Mouse (Mus musculus): ENCODE results near the gene Arl15. TPM values are rescaled to one million over a fixed set of nuclear protein-coding genes. Genes with fewer than 3 reads are reported as not detected.

The Arl15 gene
- total and polyA plus RNA-seq, 3 experiments = 3.2 to 9.6 (median 9.1) TPM

DNA sequence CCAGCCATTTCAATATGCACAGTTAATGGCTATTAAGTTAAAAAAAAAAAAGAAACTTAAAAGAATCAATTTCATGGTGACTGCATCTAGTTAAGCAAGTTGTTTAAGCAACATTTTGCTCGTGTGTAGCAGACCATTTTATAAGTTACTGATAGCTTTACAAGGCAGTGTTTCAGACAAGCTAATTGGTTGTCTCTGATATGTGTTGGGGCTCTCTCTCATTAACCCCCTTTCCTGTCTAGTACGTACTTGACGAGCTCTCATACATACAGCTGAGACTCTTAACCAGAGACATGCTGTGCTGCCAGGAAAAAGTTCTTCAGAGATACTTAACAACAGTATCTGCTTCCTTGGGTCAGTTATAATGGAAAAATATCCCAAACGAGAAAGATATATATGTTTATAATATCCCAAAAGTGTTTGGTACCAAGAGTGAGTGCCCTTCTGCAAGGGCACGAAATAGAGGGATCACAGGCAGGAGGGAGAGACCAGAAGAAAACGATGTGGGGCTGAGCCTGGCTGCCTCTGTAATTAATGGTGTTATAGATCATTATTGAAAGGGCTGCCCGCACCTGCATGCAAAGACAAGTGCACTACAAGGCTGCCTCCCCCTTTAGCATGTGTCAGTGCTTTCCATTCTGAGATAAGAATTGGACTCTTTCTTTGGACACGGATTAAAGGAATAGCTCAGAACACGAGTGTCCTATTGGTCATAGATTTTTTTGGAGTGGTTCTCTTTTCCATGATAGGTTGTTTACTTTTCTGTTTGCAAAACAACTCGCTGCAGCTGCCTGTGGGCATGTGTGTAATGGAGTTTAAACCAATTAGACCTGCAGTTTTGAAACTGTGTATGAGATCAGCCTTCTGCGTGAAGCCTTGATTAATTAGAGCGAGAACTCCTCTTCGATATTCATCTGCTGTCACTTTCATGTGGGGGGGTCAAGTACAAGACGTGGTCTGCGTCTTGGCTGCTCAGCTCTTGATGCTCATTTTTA is 350.0 kb downstream of the Arl15 start:
- Histone ChIP-seq H3K27me3 (ENCODE audit: control insufficient read depth, insufficient read depth, low read length) (no peaks in the 10 kb centered on the region), H3K4me1 (ENCODE audit: control insufficient read depth, insufficient read depth, low read length) (no peaks in the 10 kb centered on the region; the same call in 1 of the 2 replicates), H3K4me3 (no peak overlapping the region), H3K36me3 (ENCODE audit: control insufficient read depth, insufficient read depth, low read length) (no peaks in the 10 kb centered on the region), H3K79me2 (replicated peaks; ENCODE audit: control insufficient read depth, insufficient read depth, low read length) (no peaks in the 10 kb centered on the region), H3K9ac (ENCODE audit: low read depth, low read length) (no peak overlapping the region), H3K27ac (no peak overlapping the region)
- DNase-seq = no peak
- 77% methylated on average over 15 of the region's 15 CpGs for WGBS
- TF ChIP-seq EP300 (IDR thresholded peaks at IDR 0.05; ENCODE audit: insufficient read depth, low read depth, low read length) (no peak), CTCF (IDR thresholded peaks at IDR 0.05) (no peak), POLR2A (IDR thresholded peaks at IDR 0.05; ENCODE audit: insufficient read depth, low read depth, low read length) (no peak)
- intact Hi-C loops (cut with DNase I) = no loop called here

DNA sequence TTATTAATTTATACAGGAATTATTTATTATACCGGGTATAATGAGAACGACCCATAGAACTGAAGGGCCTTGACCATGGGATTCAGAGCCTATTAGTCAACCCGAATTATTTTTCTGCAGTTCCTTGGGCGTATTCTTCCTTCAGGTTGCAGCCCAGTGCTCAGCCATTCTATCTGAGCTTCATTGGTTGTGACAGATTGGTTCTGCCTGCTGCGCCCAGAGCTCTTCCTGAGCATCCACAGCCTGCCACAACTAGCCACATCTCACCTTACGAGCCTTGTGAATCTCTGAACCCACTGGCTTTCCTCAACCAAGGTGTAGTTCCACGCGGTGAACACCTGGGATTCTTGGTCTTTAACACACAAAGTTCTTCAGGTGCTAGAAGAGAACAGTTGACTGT is 350.9 kb downstream of the Arl15 start:
- no peak overlapping the region for H3K4me3 ChIP-seq
- no peak overlapping the region for H3K9ac ChIP-seq (ENCODE audit: low read depth, low read length)
- WGBS = 98% methylated on average over 8 of the region's 8 CpGs
- TF ChIP-seq EP300 (IDR thresholded peaks at IDR 0.05; ENCODE audit: insufficient read depth, low read depth, low read length) (no peak), CTCF (IDR thresholded peaks at IDR 0.05) (no peak)
- no peaks in the 10 kb centered on the region for H3K36me3 ChIP-seq (ENCODE audit: control insufficient read depth, insufficient read depth, low read length)
- DNase-seq = no peak
- H3K79me2 ChIP-seq (replicated peaks; ENCODE audit: control insufficient read depth, insufficient read depth, low read length) = no peaks in the 10 kb centered on the region
- H3K4me1 ChIP-seq (ENCODE audit: control insufficient read depth, insufficient read depth, low read length) = no peaks in the 10 kb centered on the region; the same call in 1 of the 2 replicates
- intact Hi-C loops (cut with DNase I) = no loop called here
- H3K27ac ChIP-seq = no peak overlapping the region
- no peaks in the 10 kb centered on the region for H3K27me3 ChIP-seq (ENCODE audit: control insufficient read depth, insufficient read depth, low read length)

DNA sequence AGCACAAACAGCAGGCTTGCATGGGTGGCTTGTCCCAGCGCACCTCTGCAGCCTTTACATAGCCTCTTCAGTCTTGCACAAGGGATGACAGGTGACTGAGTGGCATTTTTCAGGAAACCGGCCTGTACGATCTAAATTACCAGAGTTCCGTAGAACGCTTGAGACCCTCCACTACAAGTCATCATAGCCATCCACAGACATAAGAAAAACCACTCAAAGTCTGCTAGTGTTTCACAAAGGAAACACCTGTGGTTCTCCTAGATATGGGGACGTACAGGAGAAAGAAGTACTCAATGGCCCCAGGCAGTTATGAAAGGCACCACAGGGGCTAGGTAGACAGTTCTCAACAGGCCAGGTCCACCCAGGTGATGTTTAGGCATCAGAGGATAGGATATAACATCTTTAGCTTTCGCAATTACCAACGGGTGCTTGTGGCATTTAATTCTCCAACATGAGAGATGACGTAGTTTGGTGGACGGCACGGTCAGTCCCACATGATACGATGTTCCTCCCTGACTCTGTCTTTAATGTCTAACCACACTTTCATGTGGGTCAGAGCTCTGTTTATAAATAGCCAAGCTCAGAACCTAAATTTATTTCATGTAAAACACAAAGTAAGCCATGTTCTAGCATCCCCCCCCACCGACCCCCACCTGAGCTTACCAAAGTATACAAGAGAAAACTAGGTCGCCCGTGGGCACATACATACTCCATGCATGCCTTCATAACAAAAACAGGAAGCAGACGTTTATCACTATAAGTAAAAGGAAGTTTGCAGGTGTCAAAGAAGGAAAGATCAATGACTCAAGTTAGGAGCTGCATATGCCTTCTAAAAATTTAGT is 356.8 kb downstream of the Arl15 start:
- Histone ChIP-seq H3K79me2 (replicated peaks; ENCODE audit: control insufficient read depth, insufficient read depth, low read length) (no peaks in the 10 kb centered on the region), H3K27ac (no peak overlapping the region), H3K4me1 (ENCODE audit: control insufficient read depth, insufficient read depth, low read length) (no peaks in the 10 kb centered on the region), H3K9ac (ENCODE audit: low read depth, low read length) (no peak overlapping the region), H3K27me3 (ENCODE audit: control insufficient read depth, insufficient read depth, low read length) (no peaks in the 10 kb centered on the region), H3K36me3 (ENCODE audit: control insufficient read depth, insufficient read depth, low read length) (no peaks in the 10 kb centered on the region), H3K4me3 (no peak overlapping the region)
- 86% methylated on average over 16 of the region's 16 CpGs for WGBS
- TF ChIP-seq POLR2A (IDR thresholded peaks at IDR 0.05; ENCODE audit: insufficient read depth, low read depth, low read length) = no peak
- TF ChIP-seq EP300 (IDR thresholded peaks at IDR 0.05; ENCODE audit: insufficient read depth, low read depth, low read length) = no peak
- no peak for TF ChIP-seq CTCF (IDR thresholded peaks at IDR 0.05)
- intact Hi-C loops (cut with DNase I) = no loop called here
- no peak for DNase-seq

DNA sequence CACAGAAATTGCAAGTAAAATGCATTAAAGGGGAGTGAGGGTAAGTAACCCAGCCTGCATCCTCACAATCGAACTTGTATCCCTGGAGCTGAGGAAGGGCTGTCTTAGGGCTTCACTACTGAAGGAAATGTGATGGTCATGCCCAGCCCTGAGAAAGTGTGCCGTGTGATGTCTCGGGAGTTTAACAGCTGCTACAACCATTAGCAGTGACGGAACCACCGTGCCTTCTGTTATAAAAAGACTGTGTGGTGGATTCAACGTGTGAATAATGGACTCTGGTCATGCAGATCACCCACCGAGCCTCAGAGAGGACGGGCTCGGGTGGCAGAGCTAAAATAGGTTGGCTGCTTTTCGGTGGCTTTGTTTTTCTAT is 357.4 kb downstream of the Arl15 start:
- no peak for DNase-seq
- 76% methylated on average over 10 of the region's 10 CpGs for whole genome bisulfite sequencing
- Histone ChIP-seq H3K27me3 (ENCODE audit: control insufficient read depth, insufficient read depth, low read length) (no peaks in the 10 kb centered on the region), H3K79me2 (replicated peaks; ENCODE audit: control insufficient read depth, insufficient read depth, low read length) (no peaks in the 10 kb centered on the region), H3K4me3 (no peak overlapping the region), H3K9ac (ENCODE audit: low read depth, low read length) (no peak overlapping the region), H3K27ac (no peak overlapping the region), H3K36me3 (ENCODE audit: control insufficient read depth, insufficient read depth, low read length) (no peaks in the 10 kb centered on the region), H3K4me1 (ENCODE audit: control insufficient read depth, insufficient read depth, low read length) (no peaks in the 10 kb centered on the region)
- intact Hi-C loops (cut with DNase I) = no loop called here
- TF ChIP-seq EP300 (IDR thresholded peaks at IDR 0.05; ENCODE audit: insufficient read depth, low read depth, low read length) (no peak), POLR2A (IDR thresholded peaks at IDR 0.05; ENCODE audit: insufficient read depth, low read depth, low read length) (no peak), CTCF (IDR thresholded peaks at IDR 0.05) (no peak)

DNA sequence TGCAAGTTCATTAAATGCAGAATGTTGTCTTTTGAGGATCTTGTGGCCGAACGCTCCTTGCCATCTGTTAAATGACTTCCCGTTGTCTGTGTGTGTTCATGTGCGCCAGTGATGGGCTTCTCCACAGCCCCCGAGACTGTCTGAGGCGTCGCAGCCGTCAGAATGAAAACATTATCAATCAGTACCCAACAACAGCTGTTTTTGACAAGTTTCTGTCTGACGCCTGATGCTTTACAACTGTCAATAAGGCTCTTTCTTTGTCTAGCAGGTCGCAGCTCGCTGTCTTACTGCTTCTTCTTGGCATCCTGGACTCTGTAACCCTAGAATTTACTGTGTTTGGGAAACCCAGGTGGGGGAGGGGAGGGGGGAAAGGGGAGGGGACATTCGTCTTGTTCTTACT is 362.4 kb downstream of the Arl15 start:
- Histone ChIP-seq H3K79me2 (replicated peaks; ENCODE audit: control insufficient read depth, insufficient read depth, low read length) (no peaks in the 10 kb centered on the region), H3K36me3 (ENCODE audit: control insufficient read depth, insufficient read depth, low read length) (no peaks in the 10 kb centered on the region), H3K4me1 (ENCODE audit: control insufficient read depth, insufficient read depth, low read length) (no peaks in the 10 kb centered on the region; the same call in 1 of the 2 replicates), H3K27me3 (ENCODE audit: control insufficient read depth, insufficient read depth, low read length) (no peaks in the 10 kb centered on the region), H3K4me3 (no peak overlapping the region), H3K27ac (no peak overlapping the region), H3K9ac (ENCODE audit: low read depth, low read length) (no peak overlapping the region)
- TF ChIP-seq EP300 (IDR thresholded peaks at IDR 0.05; ENCODE audit: insufficient read depth, low read depth, low read length) = no peak
- intact Hi-C loops (cut with DNase I) = no loop called here
- 77% methylated on average over 12 of the region's 12 CpGs for WGBS
- DNase-seq = no peak

All from heart, adult 2 months (tissue).